In genomic region chr17:84477176-84477575, GRCm38 (mm10) we compare ENCODE assay signal across 19 mouse cellular contexts. TPM values are rescaled to one million over a fixed set of nuclear protein-coding genes. Genes with fewer than 3 reads are reported as not detected.
"Had no signal": no experiment of that assay in that cellular context is flagged by ENCODE, and none has a peak within 500 bp of the region (broad histone marks: within the 10 kb centered on the region; RNA-seq: fewer than 3 reads in every experiment).

No protein-coding gene starts in this region.

- H3K4me3 ChIP-seq: kidney, embryonic 15.5 days; left cerebral cortex, adult 2 months; limb, embryonic 10.5 days; liver, embryonic 15.5 days; lung, embryonic 15.5 days; megakaryocyte, embryonic 14.5 days; midbrain, embryonic 15.5 days; neural tube, embryonic 12.5 days; stomach, embryonic 15.5 days had no signal

- H3K9ac ChIP-seq: kidney, embryonic 15.5 days; liver, embryonic 15.5 days; lung, embryonic 15.5 days; midbrain, embryonic 15.5 days; neural tube, embryonic 12.5 days; stomach, embryonic 15.5 days had no signal

- H3K9me3 ChIP-seq: kidney, embryonic 15.5 days; limb, embryonic 10.5 days; liver, embryonic 15.5 days; lung, embryonic 15.5 days; midbrain, embryonic 15.5 days; neural tube, embryonic 12.5 days; stomach, embryonic 15.5 days had no signal

- H3K27ac ChIP-seq: kidney, embryonic 15.5 days; left cerebral cortex, adult 2 months; limb, embryonic 10.5 days; liver, embryonic 15.5 days; lung, embryonic 15.5 days; midbrain, embryonic 15.5 days; neural tube, embryonic 12.5 days; stomach, embryonic 15.5 days had no signal

- H3K36me3 ChIP-seq: kidney, embryonic 15.5 days; limb, embryonic 10.5 days; liver, embryonic 15.5 days; lung, embryonic 15.5 days; midbrain, embryonic 15.5 days; neural tube, embryonic 12.5 days; stomach, embryonic 15.5 days had no signal

- H3K4me1 ChIP-seq: kidney, embryonic 15.5 days; liver, embryonic 15.5 days; lung, embryonic 15.5 days; midbrain, embryonic 15.5 days; neural tube, embryonic 12.5 days had no signal

- H3K4me2 ChIP-seq: kidney, embryonic 15.5 days; liver, embryonic 11.5 days; liver, embryonic 15.5 days; lung, embryonic 15.5 days; midbrain, embryonic 11.5 days; midbrain, embryonic 15.5 days; neural tube, embryonic 12.5 days; stomach, embryonic 15.5 days had no signal

- ATAC-seq: midbrain, embryonic 15.5 days had no signal

- DNase-seq: kidney, adult 2 months; kidney, postnatal 14 days; retina, postnatal 1 day; right cerebral cortex, postnatal 4 days; spleen, adult 18-20 months; thymus, postnatal 4 days had no signal

- H3K27me3 ChIP-seq: kidney, embryonic 15.5 days; liver, embryonic 15.5 days; lung, embryonic 15.5 days; midbrain, embryonic 15.5 days; neural tube, embryonic 12.5 days; stomach, embryonic 15.5 days had no signal

RNA-seq across cellular contexts. Expression of gene Plekhh2, which starts 34.5 kb away (rescaled TPM):
- total RNA-seq: monocyte, adult 5-6 weeks; neutrophil, adult 5-6 weeks had no signal
